ENCODE assay signal across 8 mouse cellular contexts in the genomic region with DNA sequence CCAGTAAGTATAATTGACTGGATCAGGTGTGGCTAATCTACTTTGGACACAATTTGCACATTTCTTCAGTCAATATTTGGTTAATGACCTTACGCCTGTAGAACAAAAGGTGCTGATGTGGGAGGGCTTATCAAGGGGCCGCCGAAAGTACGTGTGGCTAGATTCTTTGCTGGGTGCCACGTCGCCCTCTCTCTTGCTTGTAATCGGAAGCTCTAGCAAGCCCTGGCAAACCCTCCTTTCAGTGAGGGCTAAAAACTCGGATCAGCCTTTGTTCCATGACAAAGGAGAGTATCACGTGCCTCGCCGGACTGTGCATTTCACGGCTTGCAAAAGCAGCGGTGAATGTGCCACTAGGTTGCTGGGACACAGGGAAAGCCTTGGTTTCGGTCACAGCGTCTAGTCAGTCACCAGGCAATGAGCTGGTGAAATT. TPM values are rescaled to one million over a fixed set of nuclear protein-coding genes. Genes with fewer than 3 reads are reported as not detected.
DNase-seq lines count a peak whose midpoint lies in the region; ATAC-seq and TF ChIP-seq lines count a peak whose summit lies in the region.

No protein-coding gene starts in this region.

- peak overlapping the region; percentile 60 for H3K27ac ChIP-seq in embryonic facial prominence, embryonic 15.5 days (replicated peaks)
- peak overlapping the region; percentile 95 for H3K27ac ChIP-seq in intestine, embryonic 14.5 days (ENCODE audit: low read depth)
- peak overlapping the region; percentile 98 for H3K27ac ChIP-seq in liver, postnatal 0 days (ENCODE audit: low read depth)
- H3K27ac ChIP-seq in neural tube, embryonic 13.5 days (replicated peaks), result peak overlapping the region; percentile 100

- H3K36me3 ChIP-seq in embryonic facial prominence, embryonic 15.5 days, result peaks cover 13% of the 10 kb centered on the region
- H3K36me3 ChIP-seq in intestine, embryonic 14.5 days (ENCODE audit: control insufficient read depth, insufficient read depth, low read length), result peaks cover 24% of the 10 kb centered on the region
- H3K36me3 ChIP-seq in liver, postnatal 0 days (replicated peaks; ENCODE audit: insufficient read depth, low read length), result peaks cover 25% of the 10 kb centered on the region
- H3K36me3 ChIP-seq in neural tube, embryonic 13.5 days, result peaks cover 40% of the 10 kb centered on the region

- WGBS in embryonic facial prominence, embryonic 15.5 days, result 1% methylated on average over 15 of the region's 15 CpGs
- under 1% methylated on average over 15 of the region's 15 CpGs for WGBS in intestine, embryonic 14.5 days
- WGBS in liver, postnatal 0 days (ENCODE audit: insufficient replicate concordance), result 3% methylated on average over 15 of the region's 15 CpGs
- under 1% methylated on average over 15 of the region's 15 CpGs for WGBS in neural tube, embryonic 13.5 days

- peaks cover 10% of the 10 kb centered on the region; the same call in 1 of the 2 replicates for H3K27me3 ChIP-seq in embryonic facial prominence, embryonic 15.5 days
- no peaks in the 10 kb centered on the region for H3K27me3 ChIP-seq in intestine, embryonic 14.5 days (replicated peaks; ENCODE audit: control insufficient read depth, insufficient read depth, low read length)
- no peaks in the 10 kb centered on the region for H3K27me3 ChIP-seq in liver, postnatal 0 days (ENCODE audit: insufficient read depth, low read length)
- H3K27me3 ChIP-seq in neural tube, embryonic 13.5 days, result 0 out of 2 replicates have a peak, but pooled peaks cover 5% of the 10 kb centered on the region

- peaks cover 16% of the 10 kb centered on the region for H3K4me1 ChIP-seq in embryonic facial prominence, embryonic 15.5 days
- 0 out of 2 replicates have a peak, but pooled peaks cover 6% of the 10 kb centered on the region for H3K4me1 ChIP-seq in intestine, embryonic 14.5 days (replicated peaks; ENCODE audit: control insufficient read depth, insufficient read depth, low read length)
- H3K4me1 ChIP-seq in liver, postnatal 0 days (ENCODE audit: insufficient read depth), result peaks cover 24% of the 10 kb centered on the region
- peaks cover 38% of the 10 kb centered on the region for H3K4me1 ChIP-seq in neural tube, embryonic 13.5 days (replicated peaks)

- H3K4me3 ChIP-seq in embryonic facial prominence, embryonic 15.5 days (replicated peaks), result peak overlapping the region; percentile 58
- H3K4me3 ChIP-seq in intestine, embryonic 14.5 days (ENCODE audit: low read depth, low read length), result peak overlapping the region; percentile 57
- peak overlapping the region; percentile 90 for H3K4me3 ChIP-seq in liver, postnatal 0 days (ENCODE audit: low read depth, low read length)
- peak overlapping the region; percentile 67 for H3K4me3 ChIP-seq in neural tube, embryonic 13.5 days

- H3K4me2 ChIP-seq in embryonic facial prominence, embryonic 15.5 days (replicated peaks), result peak overlapping the region; percentile 90
- H3K4me2 ChIP-seq in intestine, embryonic 14.5 days (ENCODE audit: low read length), result peak overlapping the region; percentile 75
- H3K4me2 ChIP-seq in liver, postnatal 0 days (ENCODE audit: low read depth, low read length), result peak overlapping the region; percentile 96
- peak overlapping the region; percentile 72 for H3K4me2 ChIP-seq in neural tube, embryonic 13.5 days

- peak overlapping the region; percentile 43; the same call in 1 of the 2 replicates for H3K9ac ChIP-seq in embryonic facial prominence, embryonic 15.5 days
- H3K9ac ChIP-seq in intestine, embryonic 14.5 days (ENCODE audit: low read length), result peak overlapping the region; percentile 87
- peak overlapping the region; percentile 81 for H3K9ac ChIP-seq in liver, postnatal 0 days (replicated peaks)
- H3K9ac ChIP-seq in neural tube, embryonic 13.5 days, result peak overlapping the region; percentile 97

- DNase-seq in cerebellum, postnatal 10 days, result peak; percentile 65 to 66
- no peak for DNase-seq in cerebellum, adult 11-12 months
- peak; percentile 91 for DNase-seq in MN1 (ENCODE audit: low spot score)
- DNase-seq in intestine, embryonic 14.5 days (ENCODE audit: low spot score), result peak; percentile 84
- peak; percentile 37 for DNase-seq in liver, postnatal 0 days

- no peak for TF ChIP-seq CTCF in liver, postnatal 0 days (IDR thresholded peaks at IDR 0.05; ENCODE audit: low read depth)

- no peak for TF ChIP-seq EP300 in liver, postnatal 0 days (IDR thresholded peaks at IDR 0.05; ENCODE audit: low read depth)

- H3K9me3 ChIP-seq in embryonic facial prominence, embryonic 15.5 days (replicated peaks), result no peaks in the 10 kb centered on the region
- H3K9me3 ChIP-seq in intestine, embryonic 14.5 days (ENCODE audit: control insufficient read depth, low read length), result no peaks in the 10 kb centered on the region
- H3K9me3 ChIP-seq in liver, postnatal 0 days (ENCODE audit: low read length), result no peaks in the 10 kb centered on the region
- no peaks in the 10 kb centered on the region for H3K9me3 ChIP-seq in neural tube, embryonic 13.5 days

- no peak for ATAC-seq in embryonic facial prominence, embryonic 15.5 days (ENCODE audit: insufficient number of reproducible peaks, low FRiP score, low TSS enrichment, low read depth)
- no peak for ATAC-seq in intestine, embryonic 14.5 days (replicated peaks; ENCODE audit: low FRiP score, low TSS enrichment, low read depth)
- ATAC-seq in liver, postnatal 0 days, result no peak
- ATAC-seq in neural tube, embryonic 13.5 days (ENCODE audit: low read depth), result peak; percentile 44
- ATAC-seq in activated CD4-positive, CD25-positive, alpha-beta regulatory T cell, adult 4 months, result no peak

RNA-seq across cellular contexts. Expression of a gene that starts 2.6 kb away (rescaled TPM):
- polyA plus RNA-seq in embryonic facial prominence, embryonic 15.5 days (2015; fragmentation: Nextera tagmentation; extraction: Ambion mirVana), result 155 and 175 TPM in 2 replicates
- 254 and 287 TPM in 2 replicates for polyA plus RNA-seq in intestine, embryonic 14.5 days (2014; fragmentation: Nextera tagmentation; extraction: Ambion mirVana)
- polyA plus RNA-seq in liver, postnatal 0 days (2015; fragmentation: Nextera tagmentation; extraction: Ambion mirVana), result 449 and 461 TPM in 2 replicates
- 1,087 and 1,092 TPM in 2 replicates for polyA plus RNA-seq in neural tube, embryonic 13.5 days (2015; fragmentation: Nextera tagmentation; extraction: Ambion mirVana)
- 1 to 10 TPM in 1 of 2 experiments, not detected in 1; 6.1 TPM for polyA plus RNA-seq in activated CD4-positive, CD25-positive, alpha-beta regulatory T cell, adult 4 months (2017; shearing (Covaris generic))

RNA-seq across cellular contexts. Expression of a gene that starts 39.9 kb away (rescaled TPM):
- 57.3 and 61.6 TPM in 2 replicates for polyA plus RNA-seq in embryonic facial prominence, embryonic 15.5 days (2015; fragmentation: Nextera tagmentation; extraction: Ambion mirVana)
- polyA plus RNA-seq in intestine, embryonic 14.5 days (2014; fragmentation: Nextera tagmentation; extraction: Ambion mirVana), result 61.4 and 65.9 TPM in 2 replicates
- polyA plus RNA-seq in liver, postnatal 0 days (2015; fragmentation: Nextera tagmentation; extraction: Ambion mirVana), result 31.2 and 32.5 TPM in 2 replicates
- polyA plus RNA-seq in neural tube, embryonic 13.5 days (2015; fragmentation: Nextera tagmentation; extraction: Ambion mirVana), result 63.9 and 64.8 TPM in 2 replicates
- polyA plus RNA-seq in activated CD4-positive, CD25-positive, alpha-beta regulatory T cell, adult 4 months (2017; shearing (Covaris generic)), result 10 to 100 TPM; 27.3 to 34.2 TPM

RNA-seq across cellular contexts. Expression of a gene that starts 56.8 kb away (rescaled TPM):
- polyA plus RNA-seq in embryonic facial prominence, embryonic 15.5 days (2015; fragmentation: Nextera tagmentation; extraction: Ambion mirVana), result 1.8 and 22.6 TPM in 2 replicates
- 7.8 and 19.0 TPM in 2 replicates for polyA plus RNA-seq in intestine, embryonic 14.5 days (2014; fragmentation: Nextera tagmentation; extraction: Ambion mirVana)
- polyA plus RNA-seq in liver, postnatal 0 days (2015; fragmentation: Nextera tagmentation; extraction: Ambion mirVana), result 7.8 and 8.7 TPM in 2 replicates
- 24.5 and 38.8 TPM in 2 replicates for polyA plus RNA-seq in neural tube, embryonic 13.5 days (2015; fragmentation: Nextera tagmentation; extraction: Ambion mirVana)
- polyA plus RNA-seq in activated CD4-positive, CD25-positive, alpha-beta regulatory T cell, adult 4 months (2017; shearing (Covaris generic)), result 10 to 100 TPM; 33.4 to 45.0 TPM

Comparison
In these comparisons a context has a peak if more than half of its experiments do, and no peak if none do; other contexts are left out.
1. H3K9ac ChIP-seq: peak in every context shown above with its lines; median percentile 97 in neural tube, embryonic 13.5 days; 87 in intestine, embryonic 14.5 days; 81 in liver, postnatal 0 days; 43 in embryonic facial prominence, embryonic 15.5 days.
2. RNA of a gene that starts 2.6 kb away (polyA plus RNA-seq): 1,087 to 1,092 TPM in neural tube, embryonic 13.5 days, 449 to 461 TPM in liver, postnatal 0 days, 254 to 287 TPM in intestine, embryonic 14.5 days and 155 to 175 TPM in embryonic facial prominence, embryonic 15.5 days; 6.1 TPM in activated CD4-positive, CD25-positive, alpha-beta regulatory T cell, adult 4 months; every median in the first group is over 10 times any median in the second.
3. Peak in every context shown above with its lines, with median percentiles within 50 percentile points of each other: H3K27ac ChIP-seq, H3K4me2 ChIP-seq and H3K4me3 ChIP-seq.